Mouse (Mus musculus) intestine, embryonic 14.5 days (tissue): ENCODE data around the gene Scimp. TPM values are rescaled to one million over a fixed set of nuclear protein-coding genes. Genes with fewer than 3 reads are reported as not detected.

Experiments used
- ATAC-seq: fragments of 200-750 bp; cut with Nextera tagmentation; replicated peaks from 2 replicates; pipeline ENCODE4 v1.8.0; 2017; ENCODE audit warnings: low read depth, moderate number of reproducible peaks, moderate TSS enrichment, moderate library complexity; ENCODE audit not compliant: low FRiP score, low TSS enrichment
- DNase-seq: peaks from one replicate; pipeline ENCODE4 v3.0.0-alpha.2; 2018; ENCODE audit warnings: low spot score
- H3K27ac ChIP-seq: fragments of 300-500 bp; sonication (generic); 2 replicates; pipeline ENCODE4 v1.5.1; 2014; ENCODE audit warnings: low read depth, mild to moderate bottlenecking, control low read depth
- H3K27me3 ChIP-seq: fragments of 300-500 bp; sonication (generic); replicated peaks from 2 replicates; pipeline ENCODE4 v1.6.1; 2014; ENCODE audit warnings: low read length, control low read depth; ENCODE audit not compliant: control insufficient read depth, insufficient read depth
- H3K36me3 ChIP-seq: fragments of 300-500 bp; sonication (generic); 2 replicates; pipeline ENCODE4 v1.6.1; 2014; ENCODE audit warnings: low read length, control low read depth; ENCODE audit not compliant: control insufficient read depth, insufficient read depth
- H3K4me1 ChIP-seq: fragments of 300-500 bp; sonication (generic); replicated peaks from 2 replicates; pipeline ENCODE4 v1.6.1; 2014; ENCODE audit warnings: low read length, control low read depth, mixed read lengths; ENCODE audit not compliant: control insufficient read depth, insufficient read depth
- H3K4me2 ChIP-seq: fragments of 300-500 bp; sonication (generic); 2 replicates; pipeline ENCODE4 v1.6.1; 2014; ENCODE audit warnings: low read length
- H3K4me3 ChIP-seq: fragments of 300-500 bp; sonication (generic); 2 replicates; pipeline ENCODE4 v1.5.1; 2014; ENCODE audit warnings: low read depth, low read length, control low read depth, mixed read lengths
- H3K9ac ChIP-seq: fragments of 300-500 bp; sonication (generic); 2 replicates; pipeline ENCODE4 v1.6.1; 2014; ENCODE audit warnings: mild to moderate bottlenecking, low read length
- H3K9me3 ChIP-seq: fragments of 300-500 bp; sonication (generic); 2 replicates; pipeline ENCODE4 v1.6.1; 2016; ENCODE audit warnings: low read length, control low read depth; ENCODE audit not compliant: control insufficient read depth
- WGBS: fragments of 180-500 bp; shearing (Covaris S2); extraction: QIAGEN DNeasy Blood & Tissue Kit; methylation state at CpG from one replicate; pipeline ENCODE4 v1.1.7; 2014; 5-methylcytosine and 5-hydroxymethylcytosine counted together
- polyA plus RNA-seq: library from polyadenylated mRNA; unstranded; fragments of >200 nt; fragmentation: Nextera tagmentation; extraction: Ambion mirVana; gene quantifications from 2 replicates; pipeline ENCODE4 v1.2.1, GENCODE M21; 2014

The Scimp gene
- polyA plus RNA-seq, 1 experiment from 2014 or later: 0.45 TPM

- ATAC-seq (no peak), DNase-seq (no peak)
- Histone ChIP-seq H3K27me3 (no peaks in the 10 kb centered on the region), H3K27ac (no peak overlapping the region), H3K4me2 (no peak overlapping the region), H3K36me3 (no peaks in the 10 kb centered on the region), H3K4me1 (no peaks in the 10 kb centered on the region), H3K9ac (no peak overlapping the region), H3K9me3 (no peaks in the 10 kb centered on the region), H3K4me3 (no peak overlapping the region)
- WGBS: 89% methylated on average over 3 of the region's 3 CpGs
Measured at GRCm38 (mm10) chr11:70837031-70837430, 24.6 kb upstream of the Scimp start.

GRCm38 (mm10) chr11:70835381-70835831 lies 23.0 kb upstream of the Scimp start:
- Histone ChIP-seq H3K36me3 (no peaks in the 10 kb centered on the region), H3K27ac (no peak overlapping the region), H3K4me1 (no peaks in the 10 kb centered on the region), H3K9me3 (no peaks in the 10 kb centered on the region), H3K9ac (no peak overlapping the region), H3K27me3 (no peaks in the 10 kb centered on the region), H3K4me3 (no peak overlapping the region), H3K4me2 (no peak overlapping the region)
- no peak for DNase-seq
- WGBS: 66% methylated on average over 6 of the region's 6 CpGs
- no peak for ATAC-seq

GRCm38 (mm10) chr11:70833831-70834230 lies 21.4 kb upstream of the Scimp start:
- Histone ChIP-seq H3K4me3 (no peak overlapping the region), H3K9ac (no peak overlapping the region), H3K36me3 (no peaks in the 10 kb centered on the region), H3K27ac (no peak overlapping the region), H3K27me3 (no peaks in the 10 kb centered on the region), H3K9me3 (no peaks in the 10 kb centered on the region), H3K4me2 (no peak overlapping the region), H3K4me1 (no peaks in the 10 kb centered on the region)
- DNase-seq: no peak
- WGBS: 79% methylated on average over 3 of the region's 3 CpGs
- no peak for ATAC-seq

GRCm38 (mm10) chr11:70833408-70833807 lies 21.0 kb upstream of the Scimp start:
- Histone ChIP-seq H3K27ac (no peak overlapping the region), H3K9me3 (no peaks in the 10 kb centered on the region), H3K9ac (no peak overlapping the region), H3K36me3 (no peaks in the 10 kb centered on the region), H3K27me3 (no peaks in the 10 kb centered on the region), H3K4me1 (no peaks in the 10 kb centered on the region), H3K4me2 (no peak overlapping the region), H3K4me3 (no peak overlapping the region)
- ATAC-seq (no peak), DNase-seq (no peak)

- Histone ChIP-seq H3K27ac (no peak overlapping the region), H3K4me3 (no peak overlapping the region), H3K27me3 (no peaks in the 10 kb centered on the region), H3K9ac (no peak overlapping the region), H3K9me3 (no peaks in the 10 kb centered on the region), H3K4me1 (no peaks in the 10 kb centered on the region), H3K36me3 (no peaks in the 10 kb centered on the region), H3K4me2 (no peak overlapping the region)
- WGBS: 64% methylated on average over 3 of the region's 3 CpGs
- ATAC-seq (no peak), DNase-seq (no peak)
Measured at GRCm38 (mm10) chr11:70831201-70831600, 18.8 kb upstream of the Scimp start.

- Histone ChIP-seq H3K27me3 (no peaks in the 10 kb centered on the region), H3K4me1 (no peaks in the 10 kb centered on the region), H3K9ac (no peak overlapping the region), H3K27ac (no peak overlapping the region), H3K9me3 (no peaks in the 10 kb centered on the region), H3K36me3 (no peaks in the 10 kb centered on the region), H3K4me3 (no peak overlapping the region), H3K4me2 (no peak overlapping the region)
- no peak for ATAC-seq
- DNase-seq: no peak
- 76% methylated on average over 11 of the region's 11 CpGs for WGBS
Measured at GRCm38 (mm10) chr11:70828975-70829615, 16.7 kb upstream of the Scimp start.

GRCm38 (mm10) chr11:70826207-70826606 lies 13.8 kb upstream of the Scimp start:
- no peak overlapping the region for H3K9ac ChIP-seq
- H3K4me1 ChIP-seq: peaks cover 7% of the 10 kb centered on the region; the same call in 1 of the 2 replicates
- H3K4me2 ChIP-seq: no peak overlapping the region
- ATAC-seq (no peak), DNase-seq (no peak)
- H3K27me3 ChIP-seq: no peaks in the 10 kb centered on the region
- no peaks in the 10 kb centered on the region for H3K36me3 ChIP-seq
- H3K4me3 ChIP-seq: no peak overlapping the region
- H3K9me3 ChIP-seq: no peaks in the 10 kb centered on the region
- H3K27ac ChIP-seq: no peak overlapping the region
- WGBS: 92% methylated on average over 2 of the region's 2 CpGs

GRCm38 (mm10) chr11:70821728-70822591 lies 9.6 kb upstream of the Scimp start:
- peaks cover 7% of the 10 kb centered on the region; the same call in 1 of the 2 replicates for H3K4me1 ChIP-seq
- 36% methylated on average over 17 of the region's 17 CpGs for WGBS
- ATAC-seq (0 out of 2 replicates have a peak, but pooled peaks have one; percentile 50), DNase-seq (peak; percentile 66)
- H3K4me2 ChIP-seq: peak overlapping the region; percentile 20; the same call in 1 of the 2 replicates
- H3K9ac ChIP-seq: no peak overlapping the region
- no peaks in the 10 kb centered on the region for H3K27me3 ChIP-seq
- H3K27ac ChIP-seq: 0 out of 2 replicates have a peak overlapping the region, but pooled peaks have one; percentile 51
- no peaks in the 10 kb centered on the region for H3K36me3 ChIP-seq
- H3K9me3 ChIP-seq: no peaks in the 10 kb centered on the region
- H3K4me3 ChIP-seq: no peak overlapping the region
